Mouse (Mus musculus): ENCODE measurements at regions not wholly inside any gene's neighbourhood (a gene's known extent, or its start where the extent isn't known, plus 50 kb on each side); places are given as distances from the start of the nearest gene placed in this dataset.

DNA sequence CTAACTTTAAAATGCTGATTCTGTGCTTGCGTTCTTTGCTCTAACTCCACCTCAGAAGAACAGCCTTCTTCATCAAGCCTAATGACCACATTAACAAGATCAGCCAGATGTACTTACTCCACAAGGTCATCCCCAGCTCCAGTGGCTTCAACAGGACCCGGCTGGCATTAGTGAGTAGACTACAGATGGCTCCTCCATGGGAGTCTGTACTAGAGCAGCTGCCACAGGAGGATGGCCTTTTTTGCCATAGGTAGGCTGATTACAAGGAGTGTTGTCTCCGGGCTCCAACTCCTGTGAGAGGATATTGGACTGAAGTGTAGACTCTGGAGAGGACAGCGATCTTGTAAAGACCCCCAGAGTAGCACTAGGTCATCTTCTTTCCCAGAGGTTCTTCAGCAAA lies 729.7 kb downstream of the Galc start:
- no peaks in the 10 kb centered on the region for H3K27me3 ChIP-seq
- no peak for TF ChIP-seq CTCF (IDR thresholded peaks at IDR 0.05)
- CTCF ChIA-PET = no interaction called here
- in situ Hi-C loops (cut with MboI; ENCODE audit: low pct_unique_long_range_greater_than_20kb) = no loop called here
- DNase-seq (ENCODE audit: low read depth, low spot score) = no peak
- ATAC-seq = no peak
- POLR2A ChIA-PET = no interaction called here

DNA sequence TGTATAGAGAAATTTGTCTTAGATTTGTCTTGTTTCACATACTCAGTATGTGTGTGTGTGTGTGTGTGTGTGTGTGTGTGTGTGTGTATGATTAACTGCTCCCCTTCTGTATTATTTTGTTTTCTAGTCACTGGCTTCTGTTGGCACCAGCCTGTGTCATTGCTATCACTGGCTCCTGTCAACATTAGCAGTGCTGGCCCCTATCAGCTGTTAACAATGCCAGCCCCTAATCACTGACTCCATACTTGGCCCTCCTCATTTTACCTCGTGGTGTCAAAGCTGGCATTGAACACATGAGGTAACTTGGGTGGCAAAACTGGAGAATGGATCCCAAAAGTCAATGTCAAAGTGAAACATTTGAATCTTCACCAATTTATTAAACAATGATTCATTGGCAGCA lies 733.3 kb downstream of the Galc start:
- POLR2A ChIA-PET = no interaction called here

DNA sequence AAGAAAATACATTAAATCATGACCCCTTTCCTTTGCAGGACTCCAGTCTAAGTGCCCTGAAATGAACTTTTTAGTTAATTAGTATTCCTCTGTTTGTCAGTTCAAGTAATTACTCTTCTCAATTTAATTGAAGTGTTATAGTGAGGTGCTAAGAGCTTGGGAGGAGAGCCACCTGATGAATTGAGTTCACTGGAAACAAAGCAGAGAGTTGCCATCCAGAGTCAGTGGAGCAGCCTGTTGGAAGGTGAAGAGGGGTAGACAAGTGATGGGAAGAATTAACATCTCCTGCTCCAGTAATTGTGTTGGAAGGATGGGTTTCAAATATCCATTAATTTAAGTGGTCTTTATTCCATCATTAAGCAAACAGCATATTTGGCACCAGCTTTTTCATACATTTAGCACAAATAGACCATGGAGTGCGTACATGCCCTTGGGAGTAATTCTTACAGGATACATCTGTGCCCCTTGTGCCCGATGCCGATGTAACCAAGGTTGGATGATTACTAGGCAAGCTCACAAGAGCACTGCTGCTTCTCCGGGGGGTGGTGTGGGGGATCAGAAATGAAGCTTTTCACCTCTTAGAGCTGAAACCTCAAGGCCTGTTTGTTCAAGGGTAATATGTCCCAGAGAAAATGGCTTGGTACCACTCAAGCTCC lies 739.3 kb downstream of the Galc start:
- ATAC-seq = no peak
- in situ Hi-C loops (cut with MboI; ENCODE audit: low pct_unique_long_range_greater_than_20kb) = no loop called here
- ChIA-PET POLR2A (no interaction called here), CTCF (no interaction called here)
- no peak for DNase-seq (ENCODE audit: low read depth, low spot score)
- no peaks in the 10 kb centered on the region for H3K27me3 ChIP-seq
- no peak for TF ChIP-seq CTCF (IDR thresholded peaks at IDR 0.05)

More for the DNA sequence above, 733.3 kb downstream of the Galc start:
- DNase-seq (ENCODE audit: low read depth, low spot score) (no peak), ATAC-seq (no peak)
- no peaks in the 10 kb centered on the region for H3K27me3 ChIP-seq
- no peak for TF ChIP-seq CTCF (IDR thresholded peaks at IDR 0.05)
- in situ Hi-C loops (cut with MboI; ENCODE audit: low pct_unique_long_range_greater_than_20kb) = no loop called here
- CTCF ChIA-PET = no interaction called here

DNA sequence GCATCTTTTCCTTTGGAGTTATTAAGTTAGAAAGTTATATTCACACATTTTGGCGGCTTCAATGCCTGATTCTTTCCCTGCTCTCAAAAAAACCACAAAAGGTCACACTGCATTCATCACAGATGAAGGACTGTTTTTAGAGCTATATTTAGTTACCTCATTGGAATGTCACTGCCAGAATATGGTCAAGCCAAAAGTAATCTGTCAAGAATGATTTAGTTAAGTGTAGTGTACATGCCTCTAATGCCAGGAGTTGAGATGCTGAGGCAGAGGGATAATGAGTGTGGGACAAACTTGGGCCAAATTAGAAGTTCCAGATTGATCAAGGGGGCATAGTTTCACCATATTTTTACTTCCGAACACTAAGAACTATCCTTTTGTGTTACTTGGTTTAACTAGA lies 741.7 kb downstream of the Galc start:
- ChIA-PET POLR2A (no interaction called here), CTCF (no interaction called here)
- DNase-seq (ENCODE audit: low read depth, low spot score) = no peak
- TF ChIP-seq CTCF (IDR thresholded peaks at IDR 0.05) = no peak
- ATAC-seq = no peak
- in situ Hi-C loops (cut with MboI; ENCODE audit: low pct_unique_long_range_greater_than_20kb) = no loop called here
- no peaks in the 10 kb centered on the region for H3K27me3 ChIP-seq

DNA sequence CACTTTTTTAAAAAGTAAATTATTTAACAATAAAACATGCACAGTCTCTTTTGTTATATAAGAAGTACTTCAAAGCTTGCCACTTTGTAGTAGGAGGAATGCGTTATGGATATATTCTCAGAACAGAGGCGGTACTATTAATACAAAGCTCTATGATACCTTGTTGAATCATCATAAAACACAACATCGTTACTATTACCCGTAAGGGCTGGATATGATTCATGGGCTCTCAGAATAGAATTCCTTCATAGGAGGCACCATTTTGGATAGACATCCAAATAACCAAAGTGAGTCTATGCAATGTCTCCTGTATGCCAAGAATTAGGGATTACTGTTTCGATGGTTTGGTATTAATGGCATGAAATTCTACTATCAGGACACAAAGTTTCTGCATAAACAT lies 743.5 kb downstream of the Galc start:
- ChIA-PET POLR2A (no interaction called here), CTCF (interaction anchor here (1.0 kb wide), 1 partner anchor 9 kb away, joined by 4 read pairs; no protein-coding TSS in a partner anchor)
- no peak for DNase-seq (ENCODE audit: low read depth, low spot score)
- no peaks in the 10 kb centered on the region for H3K27me3 ChIP-seq
- TF ChIP-seq CTCF (IDR thresholded peaks at IDR 0.05) = no peak
- ATAC-seq = no peak
- in situ Hi-C loops (cut with MboI; ENCODE audit: low pct_unique_long_range_greater_than_20kb) = no loop called here

DNA sequence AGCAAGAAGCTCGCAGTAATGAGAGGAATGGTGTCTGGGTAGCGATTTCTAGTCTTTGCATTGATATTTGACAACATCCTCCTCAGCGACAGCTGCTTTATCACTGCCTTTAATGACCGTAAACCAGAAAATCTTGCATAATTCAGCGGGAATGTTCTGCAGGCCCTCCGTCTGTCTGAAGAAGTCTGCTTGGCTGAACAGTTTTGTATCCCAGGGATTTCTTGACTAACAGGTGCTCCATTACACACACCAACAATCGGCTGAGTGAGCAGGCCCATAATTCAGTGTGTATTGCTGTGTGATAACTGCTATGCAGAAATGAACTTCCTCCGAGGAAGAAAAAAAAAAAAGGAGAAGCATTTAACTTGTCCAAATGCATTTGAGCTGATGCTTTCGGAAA lies 747.4 kb downstream of the Galc start:
- DNase-seq (ENCODE audit: low read depth, low spot score) = no peak
- ATAC-seq = no peak
- no peak for TF ChIP-seq CTCF (IDR thresholded peaks at IDR 0.05)
- in situ Hi-C loops (cut with MboI; ENCODE audit: low pct_unique_long_range_greater_than_20kb) = no loop called here
- ChIA-PET POLR2A (no interaction called here), CTCF (no interaction called here)
- H3K27me3 ChIP-seq = no peaks in the 10 kb centered on the region

DNA sequence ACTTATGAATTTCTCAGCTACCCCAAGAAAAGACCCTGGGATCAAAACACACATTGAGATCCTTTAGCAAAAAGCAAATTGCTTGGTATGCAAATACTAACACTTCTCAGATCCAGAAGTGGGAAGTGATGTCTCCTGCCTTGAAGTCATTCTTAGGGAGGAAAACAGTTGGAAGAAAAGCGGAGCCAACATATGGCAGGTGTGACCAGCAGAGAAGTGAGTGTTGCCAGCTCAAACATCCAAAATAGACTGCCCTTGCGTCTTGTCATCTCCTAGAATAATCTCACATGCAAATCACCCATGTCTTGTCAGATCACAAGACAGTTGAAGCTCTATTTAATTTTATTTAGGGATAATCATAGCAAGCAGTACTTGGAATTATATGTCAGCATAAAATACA lies 757.8 kb downstream of the Galc start:
- DNase-seq (ENCODE audit: low read depth, low spot score) = no peak
- ChIA-PET CTCF (no interaction called here), POLR2A (no interaction called here)
- H3K27me3 ChIP-seq = peaks cover 8% of the 10 kb centered on the region
- in situ Hi-C loops (cut with MboI; ENCODE audit: low pct_unique_long_range_greater_than_20kb) = no loop called here
- TF ChIP-seq CTCF (IDR thresholded peaks at IDR 0.05) = no peak
- ATAC-seq = no peak

DNA sequence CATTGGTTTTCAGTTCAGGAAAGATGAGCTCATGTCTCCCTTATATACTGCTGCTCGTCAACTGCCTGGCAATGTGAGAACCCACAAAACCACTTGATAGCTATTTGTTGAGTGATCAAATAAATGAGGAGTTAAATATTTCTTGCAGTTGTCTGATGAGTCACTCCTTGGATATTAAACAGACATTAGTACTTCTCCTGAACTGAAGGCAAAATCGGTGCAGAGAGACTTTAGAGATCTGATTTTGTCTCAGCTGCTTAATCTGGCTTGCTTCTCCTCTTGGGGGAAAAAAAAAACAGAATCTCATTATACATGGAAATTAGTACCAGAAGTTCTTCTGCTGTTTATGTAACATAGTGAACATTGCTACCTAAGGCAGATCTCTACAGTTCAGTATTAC lies 775.7 kb downstream of the Galc start:
- DNase-seq (ENCODE audit: low read depth, low spot score) (no peak), ATAC-seq (no peak)
- in situ Hi-C loops (cut with MboI; ENCODE audit: low pct_unique_long_range_greater_than_20kb) = no loop called here
- TF ChIP-seq CTCF (IDR thresholded peaks at IDR 0.05) = no peak
- ChIA-PET POLR2A (no interaction called here), CTCF (no interaction called here)
- no peaks in the 10 kb centered on the region for H3K27me3 ChIP-seq

DNA sequence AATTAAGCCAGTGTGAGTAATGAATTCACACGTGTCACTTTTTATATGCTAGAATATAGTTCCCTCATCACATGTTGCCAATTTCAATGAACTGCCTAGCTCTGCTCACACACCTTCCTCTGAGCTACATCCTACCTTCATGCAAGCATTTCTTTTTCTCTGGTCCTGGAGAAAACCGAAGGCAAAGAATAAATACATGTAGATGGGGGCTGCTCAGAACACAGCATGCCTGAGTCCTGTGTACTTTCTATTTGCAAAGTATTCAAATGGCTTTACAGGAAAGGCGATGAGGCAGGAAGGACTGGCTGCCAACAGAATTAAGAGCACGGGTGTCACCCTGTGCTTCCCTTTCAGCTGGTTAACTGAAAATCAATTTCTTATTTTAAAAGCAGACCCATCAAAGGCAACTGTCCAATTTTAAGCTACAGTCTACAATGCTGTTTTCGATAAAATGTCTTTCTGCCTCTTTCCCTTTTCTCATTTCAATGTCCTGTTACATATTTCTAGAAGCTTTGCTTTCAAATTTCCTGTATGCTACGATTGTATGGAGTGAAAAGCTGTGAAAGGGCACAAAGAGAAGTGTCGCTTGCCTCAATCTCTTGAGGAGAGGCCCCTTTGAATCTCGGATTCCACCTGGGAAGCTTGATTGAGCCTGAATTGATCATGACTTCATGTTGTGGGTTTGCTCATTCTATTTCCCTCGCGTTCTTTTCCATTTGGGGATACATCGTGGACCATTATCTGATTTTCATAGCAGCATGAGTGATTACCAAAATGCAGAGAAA lies 782.6 kb downstream of the Galc start:
- no peak for DNase-seq (ENCODE audit: low read depth, low spot score)
- POLR2A ChIA-PET = no interaction called here
- TF ChIP-seq CTCF (IDR thresholded peaks at IDR 0.05) = no peak
- in situ Hi-C loops (cut with MboI; ENCODE audit: low pct_unique_long_range_greater_than_20kb) = no loop called here
- H3K27me3 ChIP-seq = no peaks in the 10 kb centered on the region
- CTCF ChIA-PET = no interaction called here
- ATAC-seq = no peak

DNA sequence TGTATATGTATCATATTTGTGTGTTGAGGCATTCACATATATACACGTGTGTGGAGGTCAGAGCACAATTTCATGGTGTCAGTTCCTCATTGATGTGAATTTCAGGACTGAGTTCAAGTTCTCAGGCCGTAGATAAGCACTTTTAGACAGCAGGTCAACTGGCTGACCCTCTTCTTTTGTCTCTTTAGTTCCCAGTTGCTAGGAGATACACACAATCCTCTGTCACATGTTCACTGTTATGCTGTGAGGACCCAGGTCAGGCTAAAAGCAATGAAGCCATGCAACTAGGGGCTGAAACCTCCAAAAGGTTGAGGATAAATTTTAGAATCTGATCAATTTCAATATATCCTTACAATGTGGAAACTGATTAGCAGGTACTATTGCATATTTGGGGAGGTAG lies 783.5 kb downstream of the Galc start:
- DNase-seq (ENCODE audit: low read depth, low spot score) (no peak), ATAC-seq (no peak)
- in situ Hi-C loops (cut with MboI; ENCODE audit: low pct_unique_long_range_greater_than_20kb) = no loop called here
- H3K27me3 ChIP-seq = no peaks in the 10 kb centered on the region
- POLR2A ChIA-PET = no interaction called here
- TF ChIP-seq CTCF (IDR thresholded peaks at IDR 0.05) = no peak
- CTCF ChIA-PET = no interaction called here

DNA sequence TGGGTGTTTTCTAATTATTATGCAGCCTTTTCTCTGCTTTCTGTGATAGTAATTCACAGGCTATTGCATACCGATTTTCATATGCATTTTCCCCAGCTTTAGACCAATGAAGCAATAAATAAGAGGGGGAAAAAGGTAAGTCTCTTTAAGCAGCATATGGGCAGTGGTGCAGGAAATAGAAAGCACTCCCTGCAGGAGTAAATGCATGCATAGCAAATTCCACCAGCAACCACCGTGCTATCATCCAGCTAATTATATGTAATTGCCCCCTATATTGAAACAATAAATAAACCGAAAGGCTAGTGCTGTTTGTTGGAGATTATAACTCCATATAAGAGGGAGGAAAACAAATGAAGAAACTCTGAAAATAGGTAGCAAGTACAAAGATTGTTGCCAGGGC lies 790.1 kb downstream of the Galc start:
- ChIA-PET CTCF (no interaction called here), POLR2A (interaction anchor here (0.7 kb wide), 1 partner anchor 28 kb away, joined by 3 read pairs; no protein-coding TSS in a partner anchor)
- H3K27me3 ChIP-seq = peaks cover 3% of the 10 kb centered on the region
- in situ Hi-C loops (cut with MboI; ENCODE audit: low pct_unique_long_range_greater_than_20kb) = no loop called here
- no peak for TF ChIP-seq CTCF (IDR thresholded peaks at IDR 0.05)
- ATAC-seq (no peak), DNase-seq (ENCODE audit: low read depth, low spot score) (no peak)

DNA sequence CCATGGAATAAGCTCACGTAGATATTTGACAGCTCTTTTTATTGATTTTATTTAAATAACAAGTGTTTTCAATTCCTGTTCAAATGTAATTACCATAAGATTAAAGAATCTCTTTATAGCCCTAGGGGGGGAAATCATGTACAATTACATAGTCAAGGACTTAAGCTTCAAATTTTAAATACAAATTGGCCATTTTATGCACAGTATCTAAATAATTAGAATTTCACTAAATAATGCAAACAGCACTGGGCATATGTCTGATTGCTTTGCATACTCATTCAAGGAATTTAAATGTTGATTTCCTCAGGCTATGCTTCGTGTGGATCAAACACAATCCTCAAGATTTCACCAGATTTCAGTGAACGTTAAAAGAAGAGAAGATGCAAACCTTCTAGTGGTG lies 823.1 kb downstream of the Galc start:
- no peak for TF ChIP-seq CTCF (IDR thresholded peaks at IDR 0.05)
- ChIA-PET CTCF (interaction anchor here (1.0 kb wide), 1 partner anchor 374 kb away, joined by 3 read pairs; no protein-coding TSS in a partner anchor), POLR2A (no interaction called here)
- ATAC-seq (no peak), DNase-seq (ENCODE audit: low read depth, low spot score) (no peak)
- H3K27me3 ChIP-seq = no peaks in the 10 kb centered on the region
- in situ Hi-C loops (cut with MboI; ENCODE audit: low pct_unique_long_range_greater_than_20kb) = no loop called here

Data from Patski (cell line).